Mouse (Mus musculus): ENCODE measurements around the gene Lrrc27. TPM values are rescaled to one million over a fixed set of nuclear protein-coding genes. Genes with fewer than 3 reads are reported as not detected.

The Lrrc27 gene
- total and polyA plus RNA-seq, 3 experiments: 0.54 to 1.3 TPM; not detected in 1

DNA sequence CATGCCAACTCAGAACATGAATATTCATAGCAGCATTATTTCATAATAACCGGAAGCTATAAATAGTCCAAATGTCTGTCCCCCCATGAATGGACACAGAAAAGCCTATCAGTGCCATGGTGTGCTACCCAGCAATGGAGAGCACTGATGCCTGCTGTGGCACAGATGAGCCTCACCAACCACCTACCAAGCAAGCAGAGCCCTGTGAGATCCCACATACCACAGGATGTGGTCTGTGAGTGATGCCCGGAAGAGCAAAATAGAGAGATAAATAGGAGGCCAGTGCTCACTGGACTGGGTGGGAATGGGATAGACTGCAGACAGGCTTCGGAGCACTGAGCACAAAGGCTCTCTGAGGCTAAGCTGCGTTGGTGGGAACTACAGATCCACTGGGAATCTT is 15.8 kb upstream of the Lrrc27 start:
- TF ChIP-seq NRF1 (IDR thresholded peaks at IDR 0.05; ENCODE audit: insufficient read depth, low read depth, low read length, poor library complexity, severe bottlenecking) (no peak), POLR2A (IDR thresholded peaks at IDR 0.05; ENCODE audit: control insufficient read depth in 1 of 2, insufficient read depth in 1 of 2, low read depth in 1 of 2, low read length in 2 of 2, poor library complexity in 1 of 2) (no peak), POLR2AphosphoS5 (IDR thresholded peaks at IDR 0.05; ENCODE audit: borderline replicate concordance, low read depth, low read length) (no peak), SMC3 (IDR thresholded peaks at IDR 0.05; ENCODE audit: low read depth, low read length) (no peak), JUND (IDR thresholded peaks at IDR 0.05; ENCODE audit: low read depth, low read length) (no peak), UBTF (IDR thresholded peaks at IDR 0.05; ENCODE audit: borderline replicate concordance, insufficient read depth, low read depth, low read length) (no peak), ZC3H11A (IDR thresholded peaks at IDR 0.05; ENCODE audit: low read depth, low read length) (no peak), POLR2AphosphoS2 (IDR thresholded peaks at IDR 0.05; ENCODE audit: low read length) (no peak), MYC (IDR thresholded peaks at IDR 0.05; ENCODE audit: low read depth, low read length) (no peak), ETS1 (IDR thresholded peaks at IDR 0.05; ENCODE audit: low read depth, low read length) (no peak), USF1 (IDR thresholded peaks at IDR 0.05; ENCODE audit: low read depth, low read length) (no peak), SIN3A (IDR thresholded peaks at IDR 0.05; ENCODE audit: low read length) (no peak), EP300 (IDR thresholded peaks at IDR 0.05; ENCODE audit: low read depth in 1 of 2, low read length in 2 of 2) (no peak), GATA1 (IDR thresholded peaks at IDR 0.05; ENCODE audit: low read depth, low read length) (no peak), ZKSCAN1 (IDR thresholded peaks at IDR 0.05; ENCODE audit: low read depth, low read length) (no peak), MAFK (IDR thresholded peaks at IDR 0.05; ENCODE audit: borderline replicate concordance, low read depth, low read length) (no peak), BHLHE40 (IDR thresholded peaks at IDR 0.05; ENCODE audit: borderline replicate concordance, low read depth, low read length) (no peak), GABPA (IDR thresholded peaks at IDR 0.05; ENCODE audit: low read depth, low read length) (no peak)
- H3K4me3 ChIP-seq (ENCODE audit: control insufficient read depth in 1 of 2, insufficient read depth in 1 of 2, low read depth in 2 of 2, low read length in 2 of 2): no peak overlapping the region
- no peak overlapping the region for H3K9ac ChIP-seq (ENCODE audit: control insufficient read depth, low read depth, low read length, poor library complexity, severe bottlenecking)
- no peaks in the 10 kb centered on the region for H3K36me3 ChIP-seq (ENCODE audit: control insufficient read depth in 1 of 2, insufficient read depth in 2 of 2, low read length in 2 of 2)
- H3K27me3 ChIP-seq (ENCODE audit: control insufficient read depth in 1 of 2, insufficient read depth in 2 of 2, low read length in 2 of 2): peaks cover 0 to 5% of the 10 kb centered on the region in 2 experiments; a peak in 3 of 4 replicates
- no peak for DNase-seq (ENCODE audit: low read depth, low spot score)
- no peaks in the 10 kb centered on the region for H3K9me3 ChIP-seq (replicated peaks; ENCODE audit: insufficient read depth, low read length)
- no peaks in the 10 kb centered on the region for H3K79me2 ChIP-seq (ENCODE audit: control insufficient read depth, insufficient read depth, low read length, poor library complexity)
- H3K4me1 ChIP-seq (ENCODE audit: control insufficient read depth in 1 of 2, insufficient read depth in 2 of 2, low read length in 2 of 2): no peaks in the 10 kb centered on the region
- H3K27ac ChIP-seq (ENCODE audit: control insufficient read depth, low read depth, low read length): no peak overlapping the region

DNA sequence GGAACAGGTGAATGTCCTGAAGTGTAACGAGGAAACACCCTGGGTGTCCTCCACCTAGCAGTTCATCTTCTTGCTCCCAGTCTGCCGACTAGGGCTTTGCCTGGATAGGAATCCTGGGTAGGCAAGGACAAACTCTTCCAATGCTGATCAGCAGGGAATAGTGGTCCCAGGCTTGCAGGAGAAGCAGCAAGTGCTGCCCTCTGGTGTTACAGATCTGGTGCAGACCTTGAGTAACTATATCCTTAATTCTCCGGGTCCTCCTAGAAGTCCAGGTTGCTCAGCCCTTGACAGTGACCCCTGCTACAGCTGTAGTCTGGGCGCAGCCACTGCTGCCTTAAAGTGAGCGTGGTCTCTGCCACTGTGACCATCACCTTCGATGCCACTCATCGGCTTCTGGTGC is 12.7 kb upstream of the Lrrc27 start:
- Histone ChIP-seq H3K27me3 (ENCODE audit: control insufficient read depth in 1 of 2, insufficient read depth in 2 of 2, low read length in 2 of 2) (peaks cover 2 to 10% of the 10 kb centered on the region in 2 experiments), H3K27ac (ENCODE audit: control insufficient read depth, low read depth, low read length) (no peak overlapping the region)
- DNase-seq (ENCODE audit: low read depth, low spot score): peak; percentile 26

More for the DNA sequence above, 12.7 kb upstream of the Lrrc27 start:
- Histone ChIP-seq H3K79me2 (ENCODE audit: control insufficient read depth, insufficient read depth, low read length, poor library complexity) (no peaks in the 10 kb centered on the region), H3K4me1 (ENCODE audit: control insufficient read depth in 1 of 2, insufficient read depth in 2 of 2, low read length in 2 of 2) (no peaks in the 10 kb centered on the region), H3K4me3 (ENCODE audit: control insufficient read depth in 1 of 2, insufficient read depth in 1 of 2, low read depth in 2 of 2, low read length in 2 of 2) (no peak overlapping the region), H3K36me3 (ENCODE audit: control insufficient read depth in 1 of 2, insufficient read depth in 2 of 2, low read length in 2 of 2) (no peaks in the 10 kb centered on the region), H3K9me3 (replicated peaks; ENCODE audit: insufficient read depth, low read length) (no peaks in the 10 kb centered on the region), H3K9ac (ENCODE audit: control insufficient read depth, low read depth, low read length, poor library complexity, severe bottlenecking) (no peak overlapping the region)
- TF ChIP-seq ZC3H11A (IDR thresholded peaks at IDR 0.05; ENCODE audit: low read depth, low read length) (no peak), RCOR1 (IDR thresholded peaks at IDR 0.05; ENCODE audit: low read depth, low read length) (no peak), MXI1 (IDR thresholded peaks at IDR 0.05; ENCODE audit: low read depth, low read length) (no peak), ZNF384 (IDR thresholded peaks at IDR 0.05; ENCODE audit: low read depth, low read length) (no peak), CTCF (IDR thresholded peaks at IDR 0.05 in 2 of 3, conservative IDR thresholded peaks at IDR 0.05 in 1 of 3; ENCODE audit: control insufficient read depth in 1 of 3, insufficient read depth in 1 of 3, low read depth in 2 of 3, low read length in 3 of 3, poor library complexity in 1 of 3, severe bottlenecking in 1 of 3) (peak; percentile 32 to 56 (median 53); a peak in 5 of 6 replicates), SMC3 (IDR thresholded peaks at IDR 0.05; ENCODE audit: low read depth, low read length) (peak; percentile 65), POLR2AphosphoS2 (IDR thresholded peaks at IDR 0.05; ENCODE audit: low read length) (no peak), JUND (IDR thresholded peaks at IDR 0.05; ENCODE audit: low read depth, low read length) (no peak), UBTF (IDR thresholded peaks at IDR 0.05; ENCODE audit: borderline replicate concordance, insufficient read depth, low read depth, low read length) (no peak), CHD2 (IDR thresholded peaks at IDR 0.05; ENCODE audit: low read length) (no peak), RAD21 (IDR thresholded peaks at IDR 0.05; ENCODE audit: low read depth, low read length) (peak; percentile 16), BHLHE40 (IDR thresholded peaks at IDR 0.05; ENCODE audit: borderline replicate concordance, low read depth, low read length) (no peak)

Data from MEL (cell line).